Comparison of ENCODE assay signal across 11 mouse cellular contexts in the genomic region with DNA sequence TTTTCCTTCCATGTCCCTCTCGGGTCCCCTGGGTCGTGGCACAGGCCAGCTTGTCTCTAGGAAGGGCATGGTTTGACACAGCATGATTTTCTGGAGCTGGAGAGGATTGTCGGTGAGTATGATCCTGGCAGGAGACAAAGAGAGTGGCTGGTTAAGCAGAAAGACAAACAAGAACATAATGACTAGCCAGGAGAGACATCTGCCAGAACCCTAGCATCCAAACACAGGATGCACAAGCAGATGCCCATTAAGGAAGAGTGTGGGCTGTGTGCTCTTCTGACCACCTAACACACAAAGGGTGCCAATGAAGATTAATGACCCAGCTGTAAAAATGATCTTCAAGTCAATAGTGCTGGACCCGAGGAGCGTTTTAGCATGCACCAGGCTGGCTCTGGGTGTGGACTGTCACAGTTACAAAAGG. TPM values are rescaled to one million over a fixed set of nuclear protein-coding genes. Genes with fewer than 3 reads are reported as not detected.
DNase-seq lines count a peak whose midpoint lies in the region; ATAC-seq and TF ChIP-seq lines count a peak whose summit lies in the region.
"Had no signal": no experiment of that assay in that cellular context is flagged by ENCODE, and none has a peak within 500 bp of the region (broad histone marks: within the 10 kb centered on the region; RNA-seq: fewer than 3 reads in every experiment).

No protein-coding gene starts in this region.

- DNase-seq in kidney, postnatal 36 days = no peak
- peak; percentile 59 to 70 for DNase-seq in cerebellum, postnatal 10 days
- DNase-seq in midbrain, postnatal 0 days (ENCODE audit: low spot score) = peak; percentile 52
- no peak for DNase-seq in B cell, adult 2 months
- DNase-seq: gastrocnemius, postnatal 25 days; spleen, adult 18-20 months; thymus, postnatal 36 days had no signal

- ATAC-seq in kidney, embryonic 16.5 days (ENCODE audit: low FRiP score, low TSS enrichment) = no peak; the same call in 1 of the 2 replicates
- ATAC-seq in hindbrain, embryonic 13.5 days (ENCODE audit: low FRiP score) = peak; percentile 52
- no peak for ATAC-seq in midbrain, postnatal 0 days (ENCODE audit: low FRiP score)
- no peak for ATAC-seq in granulocyte monocyte progenitor cell, adult 5-6 weeks (replicated peaks; ENCODE audit: poor library complexity, severe bottlenecking)

- no peak overlapping the region for H3K4me2 ChIP-seq in kidney, embryonic 16.5 days (replicated peaks; ENCODE audit: low read depth, low read length)
- no peak overlapping the region for H3K4me2 ChIP-seq in hindbrain, embryonic 13.5 days
- H3K4me2 ChIP-seq in midbrain, postnatal 0 days (ENCODE audit: low read depth, low read length, poor library complexity, severe bottlenecking) = no peak overlapping the region

- no peak overlapping the region for H3K4me3 ChIP-seq in kidney, embryonic 16.5 days (ENCODE audit: low read length)
- no peak overlapping the region for H3K4me3 ChIP-seq in hindbrain, embryonic 13.5 days
- H3K4me3 ChIP-seq in midbrain, postnatal 0 days (ENCODE audit: low read depth, low read length) = no peak overlapping the region
- H3K4me3 ChIP-seq: myocyte had no signal

- no peaks in the 10 kb centered on the region for H3K27me3 ChIP-seq in kidney, embryonic 16.5 days (ENCODE audit: insufficient read depth, low read length)
- no peaks in the 10 kb centered on the region for H3K27me3 ChIP-seq in hindbrain, embryonic 13.5 days
- no peaks in the 10 kb centered on the region for H3K27me3 ChIP-seq in midbrain, postnatal 0 days (ENCODE audit: insufficient read depth, low read length)

- H3K36me3 ChIP-seq in kidney, embryonic 16.5 days (ENCODE audit: insufficient read depth, low read length) = no peaks in the 10 kb centered on the region
- no peaks in the 10 kb centered on the region for H3K36me3 ChIP-seq in hindbrain, embryonic 13.5 days
- no peaks in the 10 kb centered on the region for H3K36me3 ChIP-seq in midbrain, postnatal 0 days (ENCODE audit: insufficient read depth, low read length)

- H3K4me1 ChIP-seq in kidney, embryonic 16.5 days (ENCODE audit: insufficient read depth, low read length) = peaks cover 7% of the 10 kb centered on the region
- H3K4me1 ChIP-seq in hindbrain, embryonic 13.5 days (replicated peaks) = peaks cover 42% of the 10 kb centered on the region
- H3K4me1 ChIP-seq in midbrain, postnatal 0 days (ENCODE audit: insufficient read depth, low read length) = peaks cover 8% of the 10 kb centered on the region

- TF ChIP-seq CTCF in midbrain, postnatal 0 days (IDR thresholded peaks at IDR 0.05) = no peak

- 0 out of 2 replicates have a peak overlapping the region, but pooled peaks have one; percentile 19 for H3K9ac ChIP-seq in kidney, embryonic 16.5 days (replicated peaks; ENCODE audit: low read length)
- no peak overlapping the region for H3K9ac ChIP-seq in hindbrain, embryonic 13.5 days
- no peak overlapping the region for H3K9ac ChIP-seq in midbrain, postnatal 0 days (replicated peaks; ENCODE audit: low read length, poor library complexity, severe bottlenecking)

- no peak overlapping the region for H3K27ac ChIP-seq in kidney, embryonic 16.5 days (ENCODE audit: low read length)
- peak overlapping the region; percentile 81 for H3K27ac ChIP-seq in hindbrain, embryonic 13.5 days
- H3K27ac ChIP-seq in midbrain, postnatal 0 days (ENCODE audit: low read depth, low read length) = no peak overlapping the region

- WGBS in kidney, embryonic 16.5 days = 26% methylated on average over 5 of the region's 5 CpGs
- WGBS in hindbrain, embryonic 13.5 days = 19% methylated on average over 5 of the region's 5 CpGs
- 38% methylated on average over 5 of the region's 5 CpGs for WGBS in midbrain, postnatal 0 days

- H3K9me3 ChIP-seq in kidney, embryonic 16.5 days (ENCODE audit: low read length) = no peaks in the 10 kb centered on the region
- H3K9me3 ChIP-seq in hindbrain, embryonic 13.5 days = no peaks in the 10 kb centered on the region
- no peaks in the 10 kb centered on the region for H3K9me3 ChIP-seq in midbrain, postnatal 0 days (ENCODE audit: low read length)

RNA-seq across cellular contexts. Expression of a gene that starts 29.5 kb away (rescaled TPM):
- 6.3 and 7.2 TPM in 2 replicates for polyA plus RNA-seq in kidney, embryonic 16.5 days (2015; fragmentation: Nextera tagmentation; extraction: Ambion mirVana)
- 13.2 and 13.3 TPM in 2 replicates for polyA plus RNA-seq in hindbrain, embryonic 13.5 days (2015; fragmentation: Nextera tagmentation; extraction: Ambion mirVana)
- total RNA-seq in midbrain, postnatal 0 days (2014; rRNA removed) = 24.1 and 28.4 TPM in 2 replicates
- 15.7 and 15.8 TPM in 2 replicates for polyA plus RNA-seq in midbrain, postnatal 0 days (2015; fragmentation: Nextera tagmentation; extraction: Ambion mirVana)
- total RNA-seq in granulocyte monocyte progenitor cell, adult 5-6 weeks (2014; fragmentation: Nextera tagmentation) = 20.1 and 20.8 TPM in 2 replicates
- 11.3 and 12.4 TPM in 2 replicates for total RNA-seq in granulocyte monocyte progenitor cell, adult 5-6 weeks (2017)

Comparison
In these comparisons a context has a peak if more than half of its experiments do, and no peak if none do; other contexts are left out.
1. DNase-seq: peak in cerebellum, postnatal 10 days (2 of 2) and midbrain, postnatal 0 days (single experiment); none in kidney, postnatal 36 days (0 of 2) and B cell, adult 2 months (0 of 2).